Mouse (Mus musculus) liver, embryonic 16.5 days (tissue): ENCODE data around the gene Dtx1. TPM values are rescaled to one million over a fixed set of nuclear protein-coding genes. Genes with fewer than 3 reads are reported as not detected.

Experiments used
- ATAC-seq: fragments of 200-750 bp; cut with Nextera tagmentation; 2 replicates; pipeline ENCODE4 v1.8.0; 2017; ENCODE audit warnings: low read depth, mild to moderate bottlenecking, moderate number of reproducible peaks, moderate library complexity
- H3K27ac ChIP-seq: fragments of 300-500 bp; sonication (generic); 2 replicates; pipeline ENCODE4 v1.5.1; 2014; ENCODE audit warnings: mild to moderate bottlenecking, low read length
- H3K27me3 ChIP-seq: fragments of 300-500 bp; sonication (generic); 2 replicates; pipeline ENCODE4 v1.6.1; 2014; ENCODE audit warnings: low read depth, low read length, mixed read lengths; ENCODE audit not compliant: control insufficient read depth, insufficient read depth
- H3K36me3 ChIP-seq: fragments of 300-500 bp; sonication (generic); 2 replicates; pipeline ENCODE4 v1.6.1; 2014; ENCODE audit warnings: mild to moderate bottlenecking; ENCODE audit not compliant: control insufficient read depth, insufficient read depth
- H3K4me1 ChIP-seq: fragments of 300-500 bp; sonication (generic); 2 replicates; pipeline ENCODE4 v1.6.1; 2014; ENCODE audit warnings: low read depth, low read length, mixed read lengths; ENCODE audit not compliant: control insufficient read depth
- H3K4me2 ChIP-seq: fragments of 300-500 bp; sonication (generic); 2 replicates; pipeline ENCODE4 v1.6.1; 2014; ENCODE audit warnings: low read depth, low read length, mixed read lengths
- H3K4me3 ChIP-seq: fragments of 300-500 bp; sonication (generic); 2 replicates; pipeline ENCODE4 v1.5.1; 2014; ENCODE audit warnings: low read depth, mild to moderate bottlenecking, low read length
- H3K9ac ChIP-seq: fragments of 300-500 bp; sonication (generic); 2 replicates; pipeline ENCODE4 v1.6.1; 2014; ENCODE audit warnings: low read depth, low read length
- H3K9me3 ChIP-seq: fragments of 300-500 bp; sonication (generic); replicated peaks from 2 replicates; pipeline ENCODE4 v1.6.1; 2016; ENCODE audit warnings: low read length; ENCODE audit not compliant: control insufficient read depth
- WGBS: fragments of 180-500 bp; shearing (Covaris S2); extraction: QIAGEN DNeasy Blood & Tissue Kit; methylation state at CpG from one replicate; pipeline ENCODE4 v1.1.7; 2014; ENCODE audit not compliant: insufficient replicate concordance; 5-methylcytosine and 5-hydroxymethylcytosine counted together
- polyA plus RNA-seq: library from polyadenylated mRNA; unstranded; fragments of >200 nt; fragmentation: Nextera tagmentation; extraction: Ambion mirVana; gene quantifications from 2 replicates; pipeline ENCODE4 v1.2.1, GENCODE M21; 2015

Gene Dtx1
- polyA plus RNA-seq, 1 experiment from 2014 or later, result not detected

DNA sequence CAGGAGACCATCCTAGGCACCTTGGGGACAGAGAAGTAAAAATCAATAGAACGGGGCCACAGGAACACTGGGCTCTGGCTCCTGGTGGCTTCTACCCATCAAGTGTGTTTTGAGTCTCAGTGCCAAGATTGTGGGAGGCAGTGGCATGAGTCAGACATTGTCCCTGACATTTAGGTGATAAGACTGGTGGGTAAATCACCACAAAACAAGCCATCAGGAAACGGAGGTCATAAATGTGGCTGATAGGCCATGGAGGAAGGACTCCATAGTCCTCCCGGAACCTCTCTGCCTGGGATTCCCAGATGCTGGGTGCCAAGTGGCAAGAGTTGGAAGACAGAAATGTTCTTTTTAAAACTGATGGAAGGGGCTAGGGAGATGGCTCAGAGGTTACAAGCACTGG, 67.5 kb downstream of the Dtx1 start:
- 17% methylated on average over 3 of the region's 3 CpGs for WGBS
- Histone ChIP-seq H3K27me3 (peaks cover 26% of the 10 kb centered on the region), H3K9ac (no peak overlapping the region), H3K36me3 (no peaks in the 10 kb centered on the region), H3K4me1 (peaks cover 12% of the 10 kb centered on the region), H3K9me3 (no peaks in the 10 kb centered on the region), H3K4me2 (no peak overlapping the region), H3K4me3 (no peak overlapping the region), H3K27ac (no peak overlapping the region)
- no peak for ATAC-seq

DNA sequence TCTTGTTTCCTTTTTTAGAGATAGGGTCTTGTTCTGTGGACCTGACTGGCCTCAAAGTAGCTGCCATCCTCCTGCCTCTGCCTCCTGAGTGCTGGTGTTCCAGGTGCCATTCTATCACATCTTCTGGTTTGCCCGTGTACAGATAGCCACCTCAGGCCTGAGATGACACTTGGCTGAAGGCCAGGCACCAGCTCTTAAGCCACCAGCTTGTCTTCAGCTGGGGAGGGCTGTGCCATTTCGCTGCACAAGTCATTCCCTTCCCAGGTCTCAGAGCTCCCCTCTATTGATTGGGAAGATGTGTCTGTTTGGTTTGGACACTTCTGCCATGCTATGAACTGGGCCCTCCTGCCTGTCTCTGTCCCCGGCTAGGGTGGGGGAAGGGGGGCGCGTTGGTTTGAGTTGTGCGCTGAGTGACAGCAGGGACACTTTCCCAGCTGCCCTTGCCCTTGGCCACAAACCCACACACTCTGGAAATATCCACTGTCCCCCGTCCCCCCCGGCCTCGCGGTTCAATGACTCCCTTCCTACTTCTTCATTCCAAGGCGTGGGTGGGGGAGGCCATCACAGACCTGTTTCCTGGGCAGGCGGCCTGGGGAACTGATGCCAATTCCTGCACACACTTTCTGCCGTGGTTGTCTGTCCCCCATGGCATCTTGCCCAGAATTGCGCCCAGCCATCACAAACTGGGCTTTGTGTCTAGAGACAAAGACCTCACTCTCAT, 68.2 kb downstream of the Dtx1 start:
- no peak overlapping the region for H3K4me2 ChIP-seq
- peaks cover 21% of the 10 kb centered on the region for H3K27me3 ChIP-seq
- no peak overlapping the region for H3K9ac ChIP-seq
- no peaks in the 10 kb centered on the region for H3K9me3 ChIP-seq
- WGBS, result 13% methylated on average over 14 of the region's 14 CpGs
- no peak overlapping the region for H3K27ac ChIP-seq
- ATAC-seq, result no peak
- no peak overlapping the region for H3K4me3 ChIP-seq
- no peaks in the 10 kb centered on the region for H3K36me3 ChIP-seq
- peaks cover 5% of the 10 kb centered on the region for H3K4me1 ChIP-seq

DNA sequence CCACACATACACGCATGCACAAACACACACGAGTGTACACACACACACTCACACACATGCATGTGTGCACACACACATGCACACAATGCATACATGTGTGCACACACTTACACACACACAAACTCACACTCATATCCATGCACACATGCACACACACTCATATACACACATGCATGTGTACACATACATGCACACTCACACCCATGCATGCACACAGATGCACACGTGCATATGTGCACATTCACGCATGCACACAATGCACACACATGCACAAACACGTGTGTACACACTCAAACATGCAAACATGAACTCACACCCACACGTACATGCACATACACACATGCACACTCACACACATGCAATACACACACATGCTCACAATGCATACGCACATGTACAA, 71.6 kb downstream of the Dtx1 start:
- 63% methylated on average over 7 of the region's 7 CpGs for WGBS
- no peaks in the 10 kb centered on the region for H3K9me3 ChIP-seq
- no peaks in the 10 kb centered on the region; the same call in 1 of the 2 replicates for H3K4me1 ChIP-seq
- no peak for ATAC-seq
- no peak overlapping the region for H3K4me2 ChIP-seq
- no peak overlapping the region for H3K27ac ChIP-seq
- no peak overlapping the region for H3K4me3 ChIP-seq
- H3K36me3 ChIP-seq, result no peaks in the 10 kb centered on the region
- peaks cover 10% of the 10 kb centered on the region; the same call in 1 of the 2 replicates for H3K27me3 ChIP-seq
- H3K9ac ChIP-seq, result no peak overlapping the region

DNA sequence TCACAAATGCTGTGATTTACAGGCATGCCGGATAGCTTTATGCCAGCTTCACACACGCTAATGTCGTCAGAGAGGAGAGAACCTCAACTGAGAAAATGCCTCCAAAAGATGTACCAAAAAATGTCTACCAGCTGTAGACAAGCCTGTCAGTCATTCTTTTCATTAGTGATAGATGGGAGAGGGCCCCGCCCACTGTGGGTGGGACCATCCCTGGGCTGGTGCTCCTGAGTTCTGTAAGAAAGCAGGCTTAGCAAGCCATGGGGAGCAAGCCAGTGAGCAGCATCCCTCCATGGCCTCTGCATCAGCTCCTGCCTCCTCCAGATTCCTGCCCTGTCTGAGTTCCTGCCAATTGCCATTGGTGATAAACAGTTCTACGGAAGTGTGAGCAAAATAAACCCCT, 76.1 kb downstream of the Dtx1 start:
- H3K27me3 ChIP-seq, result peaks cover 7% of the 10 kb centered on the region
- WGBS, result 73% methylated on average over 5 of the region's 5 CpGs
- no peak overlapping the region for H3K27ac ChIP-seq
- no peak overlapping the region for H3K9ac ChIP-seq
- no peaks in the 10 kb centered on the region for H3K9me3 ChIP-seq
- no peak overlapping the region for H3K4me3 ChIP-seq
- no peak for ATAC-seq
- H3K36me3 ChIP-seq, result no peaks in the 10 kb centered on the region
- H3K4me2 ChIP-seq, result no peak overlapping the region
- no peaks in the 10 kb centered on the region for H3K4me1 ChIP-seq

DNA sequence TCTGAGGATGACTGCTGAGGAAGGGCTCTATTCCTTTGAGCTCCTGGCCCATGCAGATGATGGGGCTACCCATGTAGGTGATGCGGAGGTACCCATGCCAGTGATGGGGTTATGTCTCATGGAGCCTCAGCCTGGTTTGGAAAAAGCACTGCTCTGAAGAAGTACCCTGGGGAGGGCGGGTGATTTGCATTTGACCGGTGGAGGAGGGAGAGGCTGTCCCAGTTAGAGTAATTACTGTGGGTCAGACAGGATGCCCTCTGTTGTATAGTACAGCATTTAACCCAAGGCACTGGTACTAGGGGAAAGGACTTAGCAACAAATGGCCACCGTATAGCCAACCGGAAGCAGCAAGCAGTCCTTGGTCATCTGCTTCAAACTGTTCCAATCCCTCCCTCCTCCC, 76.9 kb downstream of the Dtx1 start:
- no peak overlapping the region for H3K4me3 ChIP-seq
- H3K9ac ChIP-seq, result no peak overlapping the region
- no peaks in the 10 kb centered on the region for H3K36me3 ChIP-seq
- no peak overlapping the region for H3K4me2 ChIP-seq
- 35% methylated on average over 5 of the region's 5 CpGs for WGBS
- no peaks in the 10 kb centered on the region for H3K4me1 ChIP-seq
- H3K9me3 ChIP-seq, result no peaks in the 10 kb centered on the region
- H3K27ac ChIP-seq, result no peak overlapping the region
- ATAC-seq, result no peak
- peaks cover 10% of the 10 kb centered on the region for H3K27me3 ChIP-seq

DNA sequence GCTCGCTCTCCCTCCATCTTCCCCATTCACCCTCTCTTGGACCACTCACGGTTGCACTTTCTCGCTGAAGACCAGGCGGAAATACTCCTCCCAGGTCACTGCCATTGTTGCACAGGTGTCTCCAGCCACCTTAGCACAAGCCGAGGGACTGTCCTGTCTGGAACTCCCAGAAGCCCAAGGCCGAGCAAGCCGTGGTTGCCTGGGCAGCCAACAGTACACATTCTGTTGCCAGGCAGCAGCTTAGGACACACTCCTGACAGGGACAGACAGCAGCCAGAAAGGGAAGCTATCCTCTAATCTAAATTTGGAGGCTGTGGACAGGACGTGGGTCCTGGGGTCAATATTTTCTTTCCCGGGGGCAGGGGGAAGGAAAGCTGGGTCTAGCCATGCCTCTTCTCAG, 77.6 kb downstream of the Dtx1 start, which contains the start of gene Cfap73:
TSS of gene Cfap73 (minus strand) at position 105 of the 400 bp plus-strand sequence.
- Histone ChIP-seq H3K36me3 (no peaks in the 10 kb centered on the region), H3K4me3 (no peak within 1 kb of the TSS), H3K4me1 (no peaks in the 10 kb centered on the region), H3K9ac (no peak within 1 kb of the TSS), H3K4me2 (no peak within 1 kb of the TSS), H3K27me3 (peaks cover 10% of the 10 kb centered on the region), H3K9me3 (no peaks in the 10 kb centered on the region), H3K27ac (no peak within 1 kb of the TSS)
- no peak for ATAC-seq
- WGBS, result 32% methylated on average over 9 of the region's 9 CpGs

DNA sequence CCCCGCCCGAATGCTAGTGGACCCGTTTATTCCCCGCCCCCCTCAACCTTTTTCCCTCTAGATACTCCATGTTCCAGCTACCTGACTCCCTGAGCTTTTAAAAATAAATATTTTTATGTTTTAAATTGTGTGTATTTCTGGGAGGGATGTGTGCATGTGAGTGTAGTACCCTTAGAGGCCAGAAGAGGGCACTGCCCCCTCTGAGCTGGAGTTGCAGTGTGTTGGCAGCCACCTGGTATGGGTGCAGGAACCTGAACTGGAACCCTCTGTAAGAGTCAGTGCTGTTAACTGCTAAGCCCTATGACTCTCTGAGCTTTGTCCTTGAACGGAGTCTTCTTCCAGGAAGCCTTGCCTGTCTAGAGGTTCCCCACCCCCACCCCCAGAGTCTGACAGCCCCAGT, 79.8 kb downstream of the Dtx1 start:
- no peak overlapping the region for H3K4me3 ChIP-seq

DNA sequence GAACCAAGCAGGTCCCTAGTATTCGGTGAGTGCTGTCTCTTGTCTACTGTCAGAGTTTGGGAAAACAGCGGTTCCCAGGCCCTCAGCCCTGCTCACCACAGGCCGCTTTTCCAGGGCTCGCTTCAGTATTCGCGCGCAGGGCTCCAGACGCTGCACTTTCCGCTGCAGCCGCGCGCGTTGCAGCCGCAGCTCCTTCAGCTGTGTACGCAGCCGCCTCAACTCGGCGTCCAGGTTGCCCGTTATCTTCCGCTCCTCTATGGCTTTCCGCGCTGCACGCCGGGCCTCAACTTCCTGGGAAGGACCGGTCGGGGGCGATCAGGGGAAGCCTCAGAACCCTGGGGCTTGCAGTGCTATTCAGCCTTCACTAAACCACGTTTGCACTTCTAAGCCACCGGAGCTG, 80.6 kb downstream of the Dtx1 start:
- peaks cover 4% of the 10 kb centered on the region; the same call in 1 of the 2 replicates for H3K36me3 ChIP-seq
- H3K4me2 ChIP-seq, result no peak overlapping the region
- no peak for ATAC-seq
- H3K27me3 ChIP-seq, result peaks cover 10% of the 10 kb centered on the region
- peaks cover 3% of the 10 kb centered on the region; the same call in 1 of the 2 replicates for H3K4me1 ChIP-seq
- 6% methylated on average over 29 of the region's 29 CpGs for WGBS
- H3K4me3 ChIP-seq, result no peak overlapping the region
- no peak overlapping the region for H3K9ac ChIP-seq
- no peaks in the 10 kb centered on the region for H3K9me3 ChIP-seq
- H3K27ac ChIP-seq, result no peak overlapping the region

More for the DNA sequence above, 79.8 kb downstream of the Dtx1 start:
- Histone ChIP-seq H3K4me1 (peaks cover 3% of the 10 kb centered on the region; the same call in 1 of the 2 replicates), H3K9me3 (no peaks in the 10 kb centered on the region), H3K4me2 (no peak overlapping the region), H3K9ac (no peak overlapping the region), H3K27me3 (peaks cover 10% of the 10 kb centered on the region), H3K27ac (no peak overlapping the region), H3K36me3 (peaks cover 4% of the 10 kb centered on the region; the same call in 1 of the 2 replicates)
- ATAC-seq, result no peak
- 82% methylated on average over 5 of the region's 5 CpGs for WGBS
